Mouse (Mus musculus) liver, adult 2 months (tissue): ENCODE measurements around the gene Uqcrq.

Source experiments
- CTCF ChIP-seq: fragments of 200-500 bp; IDR thresholded peaks from 2 replicates; pipeline ENCODE4 v1.5.1; 2011; ENCODE audit warnings: low read depth, low read length, control low read depth
- POLR2A ChIP-seq: fragments of 200-500 bp; IDR thresholded peaks from 2 replicates; pipeline ENCODE4 v1.6.1; 2011; ENCODE audit warnings: low read length, control low read depth; ENCODE audit not compliant: insufficient read depth; ENCODE audit errors: extremely low read depth

DNA sequence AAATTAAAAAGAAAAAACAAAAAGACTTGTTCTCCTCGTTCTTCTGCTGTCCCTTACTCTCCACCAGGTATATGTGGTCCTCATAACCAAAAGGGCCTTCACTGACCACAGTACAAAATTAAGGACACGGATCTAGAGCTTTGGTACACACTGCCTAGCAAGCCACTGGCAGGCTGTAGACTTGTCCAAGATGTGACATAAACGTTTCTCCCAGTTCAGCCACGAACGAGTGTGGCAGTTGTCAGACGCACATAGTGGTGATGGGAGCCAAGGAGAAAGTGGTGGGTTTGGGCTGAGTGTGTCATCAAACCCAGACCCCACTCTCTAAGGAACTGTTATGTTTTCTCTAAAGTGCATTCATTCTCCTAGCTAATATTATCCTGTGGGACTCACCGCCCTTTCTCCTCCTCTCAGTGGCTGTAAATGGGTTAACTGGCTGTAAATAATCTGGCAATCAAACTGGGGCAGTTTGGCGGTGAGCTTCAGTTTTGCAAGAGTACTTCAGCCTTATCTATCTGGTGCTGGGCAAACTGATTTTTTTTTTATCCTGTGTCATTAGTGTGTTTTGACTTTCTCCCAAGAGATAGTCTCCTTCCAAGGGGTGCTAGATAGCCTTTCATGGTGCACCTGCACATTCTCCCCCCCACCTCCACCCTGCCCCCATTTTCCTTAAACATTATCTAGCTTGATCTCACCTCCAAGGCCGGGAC is 871 bp upstream of the Uqcrq start:
- TF ChIP-seq CTCF (no peak), POLR2A (no peak)
